Mouse (Mus musculus): ENCODE results near the gene Prelp. TPM values are rescaled to one million over a fixed set of nuclear protein-coding genes. Genes with fewer than 3 reads are reported as not detected.

The Prelp gene
- total and polyA plus RNA-seq, 2 experiments from 2014 or later, result 2.4 to 5.0 TPM

DNA sequence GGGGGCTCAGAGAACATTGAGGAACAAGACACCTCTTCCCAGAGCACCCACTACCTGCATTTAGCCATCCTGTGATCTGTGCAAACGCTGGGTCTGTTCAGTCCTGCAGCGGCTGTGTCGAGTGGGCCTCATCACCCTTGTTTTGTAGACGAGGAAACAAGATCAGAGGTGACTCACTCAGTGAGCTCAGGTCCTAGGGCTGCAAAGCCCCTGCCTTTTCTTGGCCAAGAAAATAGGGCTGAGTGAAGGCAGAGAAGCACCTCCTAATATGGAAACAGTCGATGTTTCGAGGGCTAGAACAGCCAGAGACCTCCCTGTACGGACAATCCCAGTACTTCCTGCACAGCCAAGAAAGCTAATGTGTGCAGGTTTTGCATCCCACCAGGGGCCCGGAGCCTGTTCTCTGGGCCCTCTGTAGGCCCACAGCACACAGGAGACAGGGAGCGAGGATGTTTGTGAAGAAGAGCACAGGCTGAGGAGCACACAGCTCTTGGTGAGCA lies 22.1 kb downstream of the Prelp start:
- H3K4me3 ChIP-seq (ENCODE audit: low read depth, low read length), result no peak overlapping the region
- WGBS, result 72% methylated on average over 9 of the region's 9 CpGs
- no peaks in the 10 kb centered on the region for H3K9me3 ChIP-seq (ENCODE audit: low read length)
- H3K27me3 ChIP-seq (ENCODE audit: insufficient read depth, low read length), result no peaks in the 10 kb centered on the region
- no peaks in the 10 kb centered on the region for H3K4me1 ChIP-seq (ENCODE audit: insufficient read depth)
- H3K27ac ChIP-seq (ENCODE audit: low read depth, low read length), result no peak overlapping the region
- DNase-seq (no peak), ATAC-seq (no peak)
- H3K4me2 ChIP-seq (ENCODE audit: low read depth), result no peak overlapping the region
- no peaks in the 10 kb centered on the region for H3K36me3 ChIP-seq (ENCODE audit: insufficient read depth)
- no peak overlapping the region for H3K9ac ChIP-seq
- TF ChIP-seq CTCF (IDR thresholded peaks at IDR 0.05; ENCODE audit: low read depth), result no peak

DNA sequence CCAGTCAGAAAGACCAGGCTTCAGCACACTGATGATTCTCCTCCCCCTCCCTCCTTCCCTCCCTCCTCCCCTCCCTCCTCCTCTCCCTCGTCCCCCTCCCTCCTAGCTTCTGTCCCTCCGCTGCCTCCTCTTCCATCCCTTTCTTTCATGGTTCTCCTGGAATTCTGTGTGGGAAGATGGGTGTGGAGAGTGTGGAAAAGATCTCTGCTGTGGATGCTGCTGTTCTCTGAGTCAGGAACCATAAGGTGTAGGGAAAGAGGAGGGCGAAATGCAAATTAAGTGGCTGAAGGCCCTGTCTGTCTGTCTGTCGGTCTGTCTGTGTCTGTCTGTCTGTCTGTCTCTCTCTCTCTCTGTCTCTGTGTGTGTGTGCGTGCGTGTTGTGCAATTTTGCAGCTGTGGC lies 23.9 kb downstream of the Prelp start:
- Histone ChIP-seq H3K4me1 (ENCODE audit: insufficient read depth) (no peaks in the 10 kb centered on the region), H3K27ac (ENCODE audit: low read depth, low read length) (no peak overlapping the region)
- WGBS, result 69% methylated on average over 6 of the region's 6 CpGs

DNA sequence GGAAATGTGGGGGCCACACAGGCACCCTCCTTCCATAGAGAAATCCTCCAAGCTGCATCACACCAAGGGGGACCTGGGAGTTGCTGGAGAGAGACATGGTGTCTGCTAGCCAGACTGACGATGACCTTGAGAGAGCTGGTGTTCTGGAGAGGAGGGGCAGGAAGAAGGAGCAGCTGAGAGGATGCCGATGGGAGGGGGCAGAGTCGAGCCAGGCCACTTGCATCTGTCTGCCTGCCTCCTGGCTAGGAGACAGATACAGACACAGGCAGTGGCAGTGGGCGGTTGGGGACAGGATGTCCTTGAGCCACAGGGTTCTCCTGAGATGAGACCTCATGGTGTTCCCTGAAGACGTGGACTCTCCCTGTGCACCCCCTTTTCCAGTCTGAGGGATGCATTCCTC lies 29.7 kb downstream of the Prelp start:
- Histone ChIP-seq H3K36me3 (ENCODE audit: insufficient read depth) (no peaks in the 10 kb centered on the region), H3K9ac (no peak overlapping the region), H3K9me3 (ENCODE audit: low read length) (no peaks in the 10 kb centered on the region), H3K27me3 (ENCODE audit: insufficient read depth, low read length) (no peaks in the 10 kb centered on the region), H3K27ac (ENCODE audit: low read depth, low read length) (no peak overlapping the region), H3K4me3 (ENCODE audit: low read depth, low read length) (no peak overlapping the region), H3K4me1 (ENCODE audit: insufficient read depth) (peaks cover 4% of the 10 kb centered on the region), H3K4me2 (ENCODE audit: low read depth) (no peak overlapping the region)
- ATAC-seq (no peak), DNase-seq (no peak)
- no peak for TF ChIP-seq CTCF (IDR thresholded peaks at IDR 0.05; ENCODE audit: low read depth)
- WGBS, result 34% methylated on average over 5 of the region's 5 CpGs

More for the DNA sequence above, 23.9 kb downstream of the Prelp start:
- ATAC-seq (no peak), DNase-seq (no peak)
- no peak for TF ChIP-seq CTCF (IDR thresholded peaks at IDR 0.05; ENCODE audit: low read depth)
- Histone ChIP-seq H3K27me3 (ENCODE audit: insufficient read depth, low read length) (no peaks in the 10 kb centered on the region), H3K4me2 (ENCODE audit: low read depth) (no peak overlapping the region), H3K4me3 (ENCODE audit: low read depth, low read length) (no peak overlapping the region), H3K9me3 (ENCODE audit: low read length) (no peaks in the 10 kb centered on the region), H3K36me3 (ENCODE audit: insufficient read depth) (no peaks in the 10 kb centered on the region), H3K9ac (no peak overlapping the region)

- DNase-seq, result no peak
These were observed 31.1 kb downstream of the Prelp start for GRCm38 (mm10) chr1:133889949-133890598.

GRCm38 (mm10) chr1:133887538-133888250 lies 33.5 kb downstream of the Prelp start:
- DNase-seq, result no peak
- no peak overlapping the region for H3K4me2 ChIP-seq (ENCODE audit: low read depth)
- peak; percentile 32; the same call in 1 of the 2 replicates for ATAC-seq

More at GRCm38 (mm10) chr1:133889949-133890598, 31.1 kb downstream of the Prelp start:
- WGBS, result 15% methylated on average over 20 of the region's 20 CpGs
- H3K27ac ChIP-seq (ENCODE audit: low read depth, low read length), result no peak overlapping the region
- H3K4me2 ChIP-seq (ENCODE audit: low read depth), result peak overlapping the region; percentile 35
- no peak overlapping the region for H3K9ac ChIP-seq
- no peak for TF ChIP-seq CTCF (IDR thresholded peaks at IDR 0.05; ENCODE audit: low read depth)
- H3K4me1 ChIP-seq (ENCODE audit: insufficient read depth), result peaks cover 6% of the 10 kb centered on the region
- H3K36me3 ChIP-seq (ENCODE audit: insufficient read depth), result no peaks in the 10 kb centered on the region
- peak; percentile 53 for ATAC-seq
- H3K9me3 ChIP-seq (ENCODE audit: low read length), result no peaks in the 10 kb centered on the region
- H3K27me3 ChIP-seq (ENCODE audit: insufficient read depth, low read length), result no peaks in the 10 kb centered on the region
- H3K4me3 ChIP-seq (ENCODE audit: low read depth, low read length), result no peak overlapping the region

GRCm38 (mm10) chr1:133887044-133887443 lies 34.2 kb downstream of the Prelp start:
- no peak for TF ChIP-seq CTCF (IDR thresholded peaks at IDR 0.05; ENCODE audit: low read depth)
- H3K27ac ChIP-seq (ENCODE audit: low read depth, low read length), result peak overlapping the region; percentile 40; the same call in 1 of the 2 replicates
- DNase-seq (peak; percentile 74), ATAC-seq (peak; percentile 92)
- no peaks in the 10 kb centered on the region for H3K9me3 ChIP-seq (ENCODE audit: low read length)
- peak overlapping the region; percentile 22; the same call in 1 of the 2 replicates for H3K9ac ChIP-seq
- H3K4me3 ChIP-seq (ENCODE audit: low read depth, low read length), result no peak overlapping the region
- 3% methylated on average over 8 of the region's 8 CpGs for WGBS
- peaks cover 6% of the 10 kb centered on the region for H3K4me1 ChIP-seq (ENCODE audit: insufficient read depth)
- no peaks in the 10 kb centered on the region for H3K36me3 ChIP-seq (ENCODE audit: insufficient read depth)
- H3K27me3 ChIP-seq (ENCODE audit: insufficient read depth, low read length), result no peaks in the 10 kb centered on the region
- H3K4me2 ChIP-seq (ENCODE audit: low read depth), result peak overlapping the region; percentile 37

More at GRCm38 (mm10) chr1:133887538-133888250, 33.5 kb downstream of the Prelp start:
- H3K4me3 ChIP-seq (ENCODE audit: low read depth, low read length), result no peak overlapping the region
- WGBS, result 69% methylated on average over 5 of the region's 5 CpGs
- no peaks in the 10 kb centered on the region for H3K36me3 ChIP-seq (ENCODE audit: insufficient read depth)
- no peak overlapping the region; the same call in 1 of the 2 replicates for H3K27ac ChIP-seq (ENCODE audit: low read depth, low read length)
- TF ChIP-seq CTCF (IDR thresholded peaks at IDR 0.05; ENCODE audit: low read depth), result no peak
- peaks cover 6% of the 10 kb centered on the region for H3K4me1 ChIP-seq (ENCODE audit: insufficient read depth)
- H3K9ac ChIP-seq, result no peak overlapping the region
- no peaks in the 10 kb centered on the region for H3K9me3 ChIP-seq (ENCODE audit: low read length)
- no peaks in the 10 kb centered on the region for H3K27me3 ChIP-seq (ENCODE audit: insufficient read depth, low read length)

DNA sequence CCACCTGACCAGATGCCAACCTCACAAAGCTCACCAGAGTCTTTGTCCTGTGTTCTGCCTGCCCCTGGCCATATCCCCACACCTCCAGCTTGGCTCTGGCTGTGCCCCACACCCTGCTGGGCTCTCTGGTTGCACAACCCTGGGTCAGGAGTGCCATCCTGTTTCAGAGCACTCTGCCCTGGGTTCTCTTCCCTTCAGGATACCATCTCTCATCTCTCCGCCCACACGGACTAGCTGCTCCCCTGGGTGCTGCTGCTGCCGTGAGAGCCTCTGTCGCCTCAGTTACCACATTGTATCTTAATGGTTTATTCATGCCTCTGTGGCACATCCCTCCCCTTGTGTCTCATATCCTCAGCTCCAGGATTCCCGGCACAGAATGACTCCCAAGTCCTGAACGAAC lies 34.8 kb downstream of the Prelp start:
- no peak for TF ChIP-seq CTCF (IDR thresholded peaks at IDR 0.05; ENCODE audit: low read depth)
- DNase-seq (peak; percentile 42), ATAC-seq (peak; percentile 36; the same call in 1 of the 2 replicates)
- Histone ChIP-seq H3K27ac (ENCODE audit: low read depth, low read length) (peak overlapping the region; percentile 40; the same call in 1 of the 2 replicates), H3K27me3 (ENCODE audit: insufficient read depth, low read length) (no peaks in the 10 kb centered on the region), H3K4me2 (ENCODE audit: low read depth) (peak overlapping the region; percentile 37), H3K36me3 (ENCODE audit: insufficient read depth) (no peaks in the 10 kb centered on the region), H3K4me1 (ENCODE audit: insufficient read depth) (peaks cover 6% of the 10 kb centered on the region), H3K9me3 (ENCODE audit: low read length) (no peaks in the 10 kb centered on the region), H3K9ac (peak overlapping the region; percentile 22; the same call in 1 of the 2 replicates), H3K4me3 (ENCODE audit: low read depth, low read length) (no peak overlapping the region)
- 20% methylated on average over 6 of the region's 6 CpGs for WGBS

Measured in forebrain, postnatal 0 days (tissue).